Mouse (Mus musculus): ENCODE data around the gene Tenm3. TPM values are rescaled to one million over a fixed set of nuclear protein-coding genes. Genes with fewer than 3 reads are reported as not detected.
"Not testable (repeated sequence)": the region's sequence is repeated elsewhere in the genome, so short reads cannot be mapped to it uniquely, and the experiment has no call there.

The Tenm3 gene
- polyA plus RNA-seq, 1 experiment from 2014 or later: 48.5 TPM

DNA sequence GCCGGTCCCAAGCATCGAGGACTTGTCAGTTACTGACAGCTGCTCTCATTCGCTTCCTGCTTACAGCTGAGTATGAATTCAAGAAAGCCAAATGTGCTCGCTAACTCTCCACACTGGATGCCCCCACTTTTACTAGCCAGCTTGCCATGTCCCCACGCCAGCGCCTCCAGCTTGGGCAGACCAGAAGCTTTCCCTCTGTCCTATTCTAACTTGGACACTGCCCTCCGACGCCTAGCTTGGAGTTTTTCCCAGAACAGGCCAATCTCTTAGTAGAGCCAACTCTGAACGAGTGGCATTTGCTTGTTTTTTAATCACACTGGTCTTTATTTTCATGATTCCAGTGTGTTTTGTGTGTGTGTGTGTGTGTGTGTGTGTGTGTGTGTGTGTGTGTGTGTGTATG lies 644.6 kb downstream of the Tenm3 start:
- Histone ChIP-seq H3K4me1 (peaks cover 12% of the 10 kb centered on the region), H3K36me3 (no peaks in the 10 kb centered on the region), H3K9me3 (replicated peaks) (peaks cover 3% of the 10 kb centered on the region; the same call in 1 of the 2 replicates), H3K4me3 (no peak overlapping the region), H3K27ac (no peak overlapping the region), H3K27me3 (ENCODE audit: low read depth, poor library complexity, severe bottlenecking) (no peaks in the 10 kb centered on the region)
- WGBS: 92% methylated on average over 9 of the region's 9 CpGs
- no peak for DNase-seq (ENCODE audit: low spot score)

DNA sequence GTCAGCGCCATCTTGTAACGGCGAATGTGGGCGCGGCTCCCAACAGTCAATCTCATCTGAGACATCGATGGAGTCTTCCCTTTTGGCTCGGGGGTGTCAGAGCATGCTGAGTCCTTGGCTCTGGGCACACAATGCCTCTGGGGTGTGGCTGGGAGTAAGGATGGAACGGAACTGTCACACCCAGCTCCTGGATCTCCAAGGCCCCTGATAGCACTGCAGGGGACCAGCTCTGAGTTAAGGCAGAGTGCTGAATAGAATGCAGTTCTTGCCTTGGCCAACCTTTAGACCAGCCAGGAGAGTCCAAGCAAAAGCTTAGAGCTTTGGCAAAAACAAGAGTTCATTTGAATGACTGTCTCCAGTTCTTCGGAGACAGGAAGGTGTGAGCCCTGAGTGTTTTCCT lies 647.8 kb downstream of the Tenm3 start:
- no peak overlapping the region for H3K4me3 ChIP-seq
- WGBS: 97% methylated on average over 9 of the region's 9 CpGs
- DNase-seq (ENCODE audit: low spot score): no peak
- H3K27me3 ChIP-seq (ENCODE audit: low read depth, poor library complexity, severe bottlenecking): no peaks in the 10 kb centered on the region
- no peak overlapping the region for H3K27ac ChIP-seq
- H3K9me3 ChIP-seq (replicated peaks): peaks cover 3% of the 10 kb centered on the region; the same call in 1 of the 2 replicates
- H3K36me3 ChIP-seq: no peaks in the 10 kb centered on the region
- H3K4me1 ChIP-seq: no peaks in the 10 kb centered on the region

DNA sequence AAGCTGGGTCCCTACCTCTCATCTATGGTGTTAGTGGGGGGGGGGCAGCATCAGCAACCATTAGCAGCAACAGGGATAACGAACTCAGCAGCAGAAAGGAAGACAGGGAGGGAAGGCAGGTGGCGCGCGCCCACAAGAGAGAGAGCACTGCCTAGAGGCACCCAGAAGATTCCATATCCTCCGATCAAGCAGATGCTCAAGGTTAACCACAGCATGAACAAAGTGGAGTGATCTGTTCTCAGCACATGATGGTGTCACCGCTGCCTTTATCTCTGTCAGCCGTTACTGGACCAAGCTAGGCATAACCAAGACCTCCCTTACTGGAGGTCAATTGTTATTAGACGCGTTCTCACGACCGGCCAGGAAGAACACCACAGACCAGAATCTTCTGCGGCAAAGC lies 655.2 kb downstream of the Tenm3 start:
- H3K36me3 ChIP-seq: no peaks in the 10 kb centered on the region
- no peak overlapping the region for H3K27ac ChIP-seq
- DNase-seq (ENCODE audit: low spot score): no peak
- H3K27me3 ChIP-seq (ENCODE audit: low read depth, poor library complexity, severe bottlenecking): no peaks in the 10 kb centered on the region
- no peak overlapping the region for H3K4me3 ChIP-seq
- 97% methylated on average over 12 of the region's 12 CpGs for WGBS
- 0 out of 2 replicates have a peak, but pooled peaks cover 4% of the 10 kb centered on the region for H3K4me1 ChIP-seq
- peaks cover 4% of the 10 kb centered on the region; the same call in 1 of the 2 replicates for H3K9me3 ChIP-seq (replicated peaks)

DNA sequence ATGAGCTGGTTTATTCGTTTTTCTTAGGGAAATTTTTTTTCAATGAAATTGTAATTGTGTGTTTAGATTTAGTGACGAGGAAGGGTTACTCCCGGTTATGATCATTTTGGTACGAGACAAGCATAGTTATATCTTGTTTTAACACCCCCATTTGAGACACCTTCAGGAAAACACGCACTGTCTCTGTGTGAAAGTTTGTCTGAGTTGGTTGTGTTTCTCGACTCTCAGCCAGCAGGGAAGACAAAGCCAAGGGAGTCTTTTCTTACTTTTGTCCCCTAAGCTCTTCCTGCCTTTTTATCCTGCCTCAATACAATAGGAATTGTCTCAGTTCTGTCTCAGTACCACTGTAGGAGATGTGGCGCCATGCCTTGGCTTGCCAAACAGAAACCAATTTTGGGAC lies 660.0 kb downstream of the Tenm3 start:
- Histone ChIP-seq H3K4me1 (0 out of 2 replicates have a peak, but pooled peaks cover 4% of the 10 kb centered on the region), H3K9me3 (replicated peaks) (peaks cover 5% of the 10 kb centered on the region; the same call in 1 of the 2 replicates), H3K4me3 (no peak overlapping the region), H3K27ac (no peak overlapping the region), H3K27me3 (ENCODE audit: low read depth, poor library complexity, severe bottlenecking) (no peaks in the 10 kb centered on the region), H3K36me3 (no peaks in the 10 kb centered on the region)
- WGBS: 94% methylated on average over 7 of the region's 7 CpGs
- DNase-seq (ENCODE audit: low spot score): no peak

DNA sequence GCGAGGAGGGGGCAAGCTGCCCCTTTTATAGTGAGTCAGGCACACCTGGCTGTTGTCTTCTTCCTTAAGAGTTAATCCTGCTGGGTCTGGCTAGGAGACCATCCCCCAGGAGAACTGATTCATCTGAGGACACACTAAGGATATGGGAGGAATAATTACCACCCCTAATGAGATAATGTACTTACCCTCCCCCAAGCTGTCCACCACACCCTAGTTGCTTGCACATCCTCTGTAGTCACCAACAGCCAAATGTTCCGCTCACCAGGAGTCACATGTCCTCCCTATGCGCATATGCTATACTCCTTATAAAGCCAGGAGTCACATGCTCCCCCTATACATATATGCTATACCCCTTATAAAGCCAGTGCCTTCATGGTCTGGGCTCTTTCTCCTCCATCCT lies 662.8 kb downstream of the Tenm3 start:
- H3K4me3 ChIP-seq: no peak overlapping the region
- no peak for DNase-seq (ENCODE audit: low spot score)
- H3K9me3 ChIP-seq (replicated peaks): 0 out of 2 replicates have a peak, but pooled peaks cover 1% of the 10 kb centered on the region
- no peaks in the 10 kb centered on the region for H3K27me3 ChIP-seq (ENCODE audit: low read depth, poor library complexity, severe bottlenecking)
- H3K4me1 ChIP-seq: peaks cover 8% of the 10 kb centered on the region; the same call in 1 of the 2 replicates
- H3K36me3 ChIP-seq: no peaks in the 10 kb centered on the region
- no peak overlapping the region for H3K27ac ChIP-seq
- whole genome bisulfite sequencing: 95% methylated on average over 3 of the region's 3 CpGs

DNA sequence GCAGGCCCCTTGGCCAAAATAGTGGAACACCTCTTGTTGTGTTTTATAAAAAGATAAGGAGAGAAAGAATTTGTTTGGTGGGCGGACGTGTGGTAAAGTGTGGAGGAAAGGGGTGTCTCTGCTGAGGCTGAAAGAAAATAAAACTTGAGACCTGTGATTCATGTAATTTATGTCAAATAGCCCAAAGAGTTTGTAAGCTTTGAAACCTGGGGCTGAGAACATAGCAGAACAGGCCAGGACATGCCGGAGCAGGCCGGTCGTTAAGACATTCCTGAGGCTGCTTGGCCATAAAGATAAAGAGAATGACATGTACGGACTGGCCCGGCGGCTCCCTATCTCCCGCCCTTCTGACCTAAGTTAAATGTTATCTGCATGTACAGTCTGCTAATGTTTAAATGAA lies 663.6 kb downstream of the Tenm3 start:
- 92% methylated on average over 9 of the region's 9 CpGs for WGBS

DNA sequence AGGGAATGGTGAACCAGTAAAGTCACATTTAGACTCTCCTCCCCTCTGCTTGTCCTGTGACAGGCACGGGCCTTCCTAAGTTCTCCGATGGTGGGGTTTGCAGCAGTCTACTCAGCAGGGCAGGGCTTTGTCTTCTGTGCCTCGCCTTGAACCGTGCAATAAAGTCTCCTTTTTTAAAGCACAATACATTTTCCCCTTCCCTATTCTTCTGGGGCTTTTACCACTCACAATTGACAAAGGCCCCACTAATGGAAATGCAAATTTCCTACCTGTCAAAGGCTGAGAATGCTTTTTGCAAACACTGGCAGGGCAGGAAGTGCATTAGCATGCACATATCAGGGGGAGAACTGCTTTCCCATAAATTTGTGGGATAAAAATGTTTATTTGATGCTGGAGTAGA lies 664.8 kb downstream of the Tenm3 start:
- 76% methylated on average over 4 of the region's 4 CpGs for WGBS
- peaks cover 6% of the 10 kb centered on the region; the same call in 1 of the 2 replicates for H3K4me1 ChIP-seq
- no peak overlapping the region for H3K4me3 ChIP-seq
- no peaks in the 10 kb centered on the region for H3K27me3 ChIP-seq (ENCODE audit: low read depth, poor library complexity, severe bottlenecking)
- no peak overlapping the region for H3K27ac ChIP-seq
- 0 out of 2 replicates have a peak, but pooled peaks cover 1% of the 10 kb centered on the region for H3K9me3 ChIP-seq (replicated peaks)
- H3K36me3 ChIP-seq: no peaks in the 10 kb centered on the region
- no peak for DNase-seq (ENCODE audit: low spot score)

More for the DNA sequence above, 663.6 kb downstream of the Tenm3 start:
- H3K4me3 ChIP-seq; H3K36me3 ChIP-seq; H3K27me3 ChIP-seq (ENCODE audit: low read depth, poor library complexity, severe bottlenecking); H3K4me1 ChIP-seq; DNase-seq (ENCODE audit: low spot score); H3K27ac ChIP-seq; H3K9me3 ChIP-seq (replicated peaks): not testable (repeated sequence)

DNA sequence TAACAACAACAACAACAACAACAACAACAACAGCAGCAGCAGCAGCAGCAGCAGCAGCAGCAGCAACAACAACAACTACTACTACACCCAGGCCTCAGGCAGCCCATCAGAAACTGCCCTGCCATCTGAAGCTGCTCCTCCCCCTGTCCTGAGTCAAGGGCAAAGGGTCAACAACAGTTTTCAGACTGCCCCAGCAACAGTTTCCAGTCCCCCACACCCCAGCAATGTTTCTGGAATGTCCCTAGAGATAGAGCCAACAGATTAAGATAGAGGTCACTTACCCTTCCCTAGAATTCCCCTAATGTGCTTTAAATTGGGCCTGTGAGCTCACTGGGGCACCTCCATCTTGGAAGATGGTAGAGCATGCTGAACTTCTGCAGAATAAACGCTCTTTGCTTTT lies 665.9 kb downstream of the Tenm3 start:
- peaks cover 6% of the 10 kb centered on the region; the same call in 1 of the 2 replicates for H3K4me1 ChIP-seq
- no peak overlapping the region for H3K4me3 ChIP-seq
- H3K9me3 ChIP-seq (replicated peaks): 0 out of 2 replicates have a peak, but pooled peaks cover 1% of the 10 kb centered on the region
- no peak overlapping the region for H3K27ac ChIP-seq
- DNase-seq (ENCODE audit: low spot score): no peak
- H3K36me3 ChIP-seq: no peaks in the 10 kb centered on the region
- WGBS: 94% methylated on average over 1 of the region's 1 CpGs
- no peaks in the 10 kb centered on the region for H3K27me3 ChIP-seq (ENCODE audit: low read depth, poor library complexity, severe bottlenecking)
